In genomic region chr10:81556282-81556681, GRCm38 (mm10) we compare ENCODE assay signal across 13 mouse cellular contexts. TPM values are rescaled to one million over a fixed set of nuclear protein-coding genes. Genes with fewer than 3 reads are reported as not detected.
A peak's percentile ranks its signal among the peaks of the same experiment; 100 is the strongest.
DNase-seq lines count a peak whose midpoint lies in the region; ATAC-seq and TF ChIP-seq lines count a peak whose summit lies in the region.
"Had no signal": no experiment of that assay in that cellular context is flagged by ENCODE, and none has a peak within 500 bp of the region (broad histone marks: within the 10 kb centered on the region; RNA-seq: fewer than 3 reads in every experiment).

No protein-coding gene starts in this region.

- no peak for DNase-seq in heart, postnatal 0 days (ENCODE audit: low spot score)
- DNase-seq in heart, postnatal 25 days (ENCODE audit: low spot score): no peak
- no peak for DNase-seq in lung, postnatal 0 days (ENCODE audit: low spot score)
- DNase-seq in lung, postnatal 25 days (ENCODE audit: low spot score): no peak
- peak; percentile 35 for DNase-seq in MEL (ENCODE audit: low read depth, low spot score)
- DNase-seq in forebrain, embryonic 10.5 days (ENCODE audit: extremely low spot score, low spot score): no peak
- no peak for DNase-seq in frontal cortex, postnatal 25 days (ENCODE audit: low spot score in 2 of 2)
- DNase-seq: gastrocnemius, postnatal 10 days; kidney, postnatal 4 days; liver, embryonic 13.5 days had no signal

- no peak overlapping the region for H3K4me3 ChIP-seq in heart, postnatal 0 days (ENCODE audit: low read depth, low read length)
- no peak overlapping the region for H3K4me3 ChIP-seq in lung, postnatal 0 days (ENCODE audit: low read depth, low read length)
- H3K4me3 ChIP-seq in MEL (ENCODE audit: control insufficient read depth in 1 of 2, insufficient read depth in 1 of 2, low read depth in 2 of 2, low read length in 2 of 2): no peak overlapping the region
- no peak overlapping the region for H3K4me3 ChIP-seq in small intestine, adult 2 months (ENCODE audit: low read depth, low read length)
- H3K4me3 ChIP-seq in forebrain, embryonic 10.5 days: no peak overlapping the region
- H3K4me3 ChIP-seq: liver, embryonic 13.5 days; myocyte had no signal

- H3K9me3 ChIP-seq in heart, postnatal 0 days (replicated peaks; ENCODE audit: control insufficient read depth, low read length): no peaks in the 10 kb centered on the region
- no peaks in the 10 kb centered on the region for H3K9me3 ChIP-seq in lung, postnatal 0 days (ENCODE audit: low read length)
- H3K9me3 ChIP-seq in MEL (replicated peaks; ENCODE audit: insufficient read depth, low read length): no peaks in the 10 kb centered on the region
- peaks cover 4% of the 10 kb centered on the region; the same call in 1 of the 2 replicates for H3K9me3 ChIP-seq in forebrain, embryonic 10.5 days
- H3K9me3 ChIP-seq: liver, embryonic 13.5 days had no signal

- TF ChIP-seq CTCF in heart, postnatal 0 days (IDR thresholded peaks at IDR 0.05; ENCODE audit: low read depth): 0 out of 2 replicates have a peak, but pooled peaks have one; percentile 25
- TF ChIP-seq CTCF in lung, postnatal 0 days (IDR thresholded peaks at IDR 0.05): peak; percentile 57
- peak; percentile 49 to 81 (median 50) for TF ChIP-seq CTCF in MEL (IDR thresholded peaks at IDR 0.05 in 2 of 3, conservative IDR thresholded peaks at IDR 0.05 in 1 of 3; ENCODE audit: control insufficient read depth in 1 of 3, insufficient read depth in 1 of 3, low read depth in 2 of 3, low read length in 3 of 3, poor library complexity in 1 of 3, severe bottlenecking in 1 of 3)
- TF ChIP-seq CTCF in small intestine, adult 2 months (IDR thresholded peaks at IDR 0.05; ENCODE audit: extremely low read depth, insufficient read length, insufficient replicate concordance, low read depth, low read length): peak; percentile 48; the same call in 1 of the 2 replicates

- H3K27ac ChIP-seq in heart, postnatal 0 days (ENCODE audit: low read depth): no peak overlapping the region
- no peak overlapping the region for H3K27ac ChIP-seq in lung, postnatal 0 days (ENCODE audit: low read length)
- no peak overlapping the region for H3K27ac ChIP-seq in MEL (ENCODE audit: control insufficient read depth, low read depth, low read length)
- H3K27ac ChIP-seq in small intestine, adult 2 months (ENCODE audit: insufficient read depth, low read depth, low read length): no peak overlapping the region
- no peak overlapping the region for H3K27ac ChIP-seq in forebrain, embryonic 10.5 days
- H3K27ac ChIP-seq: liver, embryonic 13.5 days had no signal

- H3K36me3 ChIP-seq in heart, postnatal 0 days (replicated peaks; ENCODE audit: control insufficient read depth, insufficient read depth, low read length): no peaks in the 10 kb centered on the region
- no peaks in the 10 kb centered on the region for H3K36me3 ChIP-seq in lung, postnatal 0 days (ENCODE audit: insufficient read depth, low read length)
- H3K36me3 ChIP-seq in MEL (ENCODE audit: control insufficient read depth in 1 of 2, insufficient read depth in 2 of 2, low read length in 2 of 2): peaks cover 0 to 11% of the 10 kb centered on the region in 2 experiments; a peak in 2 of 4 replicates
- peaks cover 2% of the 10 kb centered on the region; the same call in 1 of the 2 replicates for H3K36me3 ChIP-seq in small intestine, adult 2 months (ENCODE audit: control insufficient read depth, insufficient read depth, low read length)
- peaks cover 6% of the 10 kb centered on the region for H3K36me3 ChIP-seq in forebrain, embryonic 10.5 days (replicated peaks)

- H3K4me2 ChIP-seq in heart, postnatal 0 days (ENCODE audit: low read depth, low read length): no peak overlapping the region
- no peak overlapping the region for H3K4me2 ChIP-seq in lung, postnatal 0 days (replicated peaks; ENCODE audit: low read depth, low read length)
- H3K4me2 ChIP-seq: liver, embryonic 13.5 days had no signal

- WGBS in heart, postnatal 0 days: 66% methylated on average over 3 of the region's 3 CpGs
- 67% methylated on average over 3 of the region's 3 CpGs for WGBS in lung, postnatal 0 days
- WGBS in small intestine, adult 2 months: 70% methylated on average over 3 of the region's 3 CpGs
- WGBS in forebrain, embryonic 10.5 days: 73% methylated on average over 3 of the region's 3 CpGs

- no peak for TF ChIP-seq POLR2A in MEL (IDR thresholded peaks at IDR 0.05; ENCODE audit: control insufficient read depth in 1 of 2, insufficient read depth in 1 of 2, low read depth in 1 of 2, low read length in 2 of 2, poor library complexity in 1 of 2)
- TF ChIP-seq POLR2A in small intestine, adult 2 months (IDR thresholded peaks at IDR 0.05; ENCODE audit: low read depth, low read length): no peak

- no peaks in the 10 kb centered on the region for H3K27me3 ChIP-seq in heart, postnatal 0 days (ENCODE audit: control insufficient read depth, insufficient read depth, low read length)
- no peaks in the 10 kb centered on the region for H3K27me3 ChIP-seq in lung, postnatal 0 days (replicated peaks; ENCODE audit: insufficient read depth, low read length)
- no peaks in the 10 kb centered on the region for H3K27me3 ChIP-seq in MEL (ENCODE audit: control insufficient read depth in 1 of 2, insufficient read depth in 2 of 2, low read length in 2 of 2)
- H3K27me3 ChIP-seq in small intestine, adult 2 months (ENCODE audit: control insufficient read depth, insufficient read depth, low read length): no peaks in the 10 kb centered on the region
- peaks cover 13% of the 10 kb centered on the region for H3K27me3 ChIP-seq in forebrain, embryonic 10.5 days (ENCODE audit: poor library complexity, severe bottlenecking)
- H3K27me3 ChIP-seq: liver, embryonic 13.5 days had no signal

- TF ChIP-seq RAD21 in MEL (IDR thresholded peaks at IDR 0.05; ENCODE audit: low read depth, low read length): no peak

- H3K4me1 ChIP-seq in heart, postnatal 0 days (ENCODE audit: control insufficient read depth, insufficient read depth): no peaks in the 10 kb centered on the region
- H3K4me1 ChIP-seq in lung, postnatal 0 days (ENCODE audit: insufficient read depth, low read depth, low read length): peaks cover 8% of the 10 kb centered on the region; the same call in 1 of the 2 replicates
- peaks cover 3 to 15% of the 10 kb centered on the region in 2 experiments; a peak in 3 of 4 replicates for H3K4me1 ChIP-seq in MEL (ENCODE audit: control insufficient read depth in 1 of 2, insufficient read depth in 2 of 2, low read length in 2 of 2)
- H3K4me1 ChIP-seq in small intestine, adult 2 months (ENCODE audit: control insufficient read depth, insufficient read depth, insufficient read length, low read length): peaks cover 10% of the 10 kb centered on the region
- H3K4me1 ChIP-seq in forebrain, embryonic 10.5 days: peaks cover 32% of the 10 kb centered on the region

- no peak for TF ChIP-seq EP300 in heart, postnatal 0 days (IDR thresholded peaks at IDR 0.05; ENCODE audit: low read depth)
- no peak for TF ChIP-seq EP300 in lung, postnatal 0 days (IDR thresholded peaks at IDR 0.05)
- TF ChIP-seq EP300 in MEL (IDR thresholded peaks at IDR 0.05; ENCODE audit: low read depth in 1 of 2, low read length in 2 of 2): no peak

- no peak for ATAC-seq in heart, postnatal 0 days (ENCODE audit: insufficient read depth, low read depth)
- ATAC-seq in lung, postnatal 0 days: no peak
- ATAC-seq: hindbrain, embryonic 16.5 days had no signal

- no peak overlapping the region for H3K9ac ChIP-seq in heart, postnatal 0 days (replicated peaks; ENCODE audit: low read depth, low read length)
- H3K9ac ChIP-seq in lung, postnatal 0 days (replicated peaks; ENCODE audit: low read depth): no peak overlapping the region
- no peak overlapping the region for H3K9ac ChIP-seq in MEL (ENCODE audit: control insufficient read depth, low read depth, low read length, poor library complexity, severe bottlenecking)
- H3K9ac ChIP-seq: liver, embryonic 13.5 days had no signal

- peaks cover 21% of the 10 kb centered on the region for H3K79me2 ChIP-seq in MEL (ENCODE audit: control insufficient read depth, insufficient read depth, low read length, poor library complexity)

- intact Hi-C loops in heart, postnatal 25 days (cut with DNase I): no loop called here

RNA-seq across cellular contexts. Expression of gene Aes, which starts 3.0 kb away (rescaled TPM):
- 851 and 870 TPM in 2 replicates for total RNA-seq in heart, postnatal 0 days (2014; rRNA removed; ENCODE audit: low replicate concordance)
- polyA plus RNA-seq in heart, postnatal 0 days (2015; fragmentation: Nextera tagmentation; extraction: Ambion mirVana): 765 and 767 TPM in 2 replicates
- 1,000 to 10,000 TPM; 1,086 to 1,128 TPM for total RNA-seq in heart, postnatal 25 days (2021)
- 467 and 473 TPM in 2 replicates for polyA plus RNA-seq in lung, postnatal 0 days (2015; fragmentation: Nextera tagmentation; extraction: Ambion mirVana)
- 170 and 197 TPM in 2 replicates for total RNA-seq in MEL (2012; rRNA removed)
- 100 to 1,000 TPM in 1 of 2 experiments, not detected in 1; 355 TPM for polyA plus RNA-seq in MEL (2012; ENCODE audit: insufficient read depth in 1 of 2, insufficient read length in 2 of 2, low read depth in 1 of 2, low replicate concordance in 2 of 2, missing spikeins in 1 of 2)
- 1,054 and 3,003 TPM in 2 replicates for polyA plus RNA-seq in small intestine, adult 2 months (2012; rRNA removed)
- polyA plus RNA-seq in forebrain, embryonic 10.5 days (2016; fragmentation: Nextera tagmentation; extraction: Ambion mirVana): 276 and 283 TPM in 2 replicates

RNA-seq across cellular contexts. Expression of gene Gna11, which starts 11.3 kb away (rescaled TPM):
- 68.2 and 83.9 TPM in 2 replicates for total RNA-seq in heart, postnatal 0 days (2014; rRNA removed; ENCODE audit: low replicate concordance)
- 50.1 and 52.4 TPM in 2 replicates for polyA plus RNA-seq in heart, postnatal 0 days (2015; fragmentation: Nextera tagmentation; extraction: Ambion mirVana)
- 10 to 100 TPM; 49.6 to 54.6 TPM for total RNA-seq in heart, postnatal 25 days (2021)
- 62.5 and 63.2 TPM in 2 replicates for polyA plus RNA-seq in lung, postnatal 0 days (2015; fragmentation: Nextera tagmentation; extraction: Ambion mirVana)
- 12.2 and 14.1 TPM in 2 replicates for total RNA-seq in MEL (2012; rRNA removed)
- polyA plus RNA-seq in MEL (2012; ENCODE audit: insufficient read depth in 1 of 2, insufficient read length in 2 of 2, low read depth in 1 of 2, low replicate concordance in 2 of 2, missing spikeins in 1 of 2): 10 to 100 TPM in 1 of 2 experiments, not detected in 1; 18.4 TPM
- 318 and 828 TPM in 2 replicates for polyA plus RNA-seq in small intestine, adult 2 months (2012; rRNA removed)
- 73.4 and 77.2 TPM in 2 replicates for polyA plus RNA-seq in forebrain, embryonic 10.5 days (2016; fragmentation: Nextera tagmentation; extraction: Ambion mirVana)

RNA-seq across cellular contexts. Expression of gene Tle2, which starts 18.1 kb away (rescaled TPM):
- 6.8 and 10.4 TPM in 2 replicates for total RNA-seq in heart, postnatal 0 days (2014; rRNA removed; ENCODE audit: low replicate concordance)
- polyA plus RNA-seq in heart, postnatal 0 days (2015; fragmentation: Nextera tagmentation; extraction: Ambion mirVana): 11.1 and 11.9 TPM in 2 replicates
- total RNA-seq in heart, postnatal 25 days (2021): 1 to 10 TPM; 8.4 to 9.7 TPM
- 29.9 and 37.0 TPM in 2 replicates for polyA plus RNA-seq in lung, postnatal 0 days (2015; fragmentation: Nextera tagmentation; extraction: Ambion mirVana)
- total RNA-seq in MEL (2012; rRNA removed): 0.19 and 0.75 TPM in 2 replicates
- polyA plus RNA-seq in MEL (2012; ENCODE audit: insufficient read depth in 1 of 2, insufficient read length in 2 of 2, low read depth in 1 of 2, low replicate concordance in 2 of 2, missing spikeins in 1 of 2): 1 to 10 TPM in 1 of 2 experiments, not detected in 1; 2.4 TPM
- 17.8 and 20.4 TPM in 2 replicates for polyA plus RNA-seq in small intestine, adult 2 months (2012; rRNA removed)
- polyA plus RNA-seq in forebrain, embryonic 10.5 days (2016; fragmentation: Nextera tagmentation; extraction: Ambion mirVana): 4.1 and 4.3 TPM in 2 replicates

RNA-seq across cellular contexts. Expression of gene Gna15, which starts 32.3 kb away (rescaled TPM):
- 0.35 TPM in 1 of 2 replicates, not detected in the other for total RNA-seq in heart, postnatal 0 days (2014; rRNA removed; ENCODE audit: low replicate concordance)
- 0.59 and 0.63 TPM in 2 replicates for polyA plus RNA-seq in heart, postnatal 0 days (2015; fragmentation: Nextera tagmentation; extraction: Ambion mirVana)
- 1 to 10 TPM in 1 of 2 experiments, under 1 TPM in 1; 0.81 to 1.0 TPM for total RNA-seq in heart, postnatal 25 days (2021)
- 4.2 and 4.6 TPM in 2 replicates for polyA plus RNA-seq in lung, postnatal 0 days (2015; fragmentation: Nextera tagmentation; extraction: Ambion mirVana)
- 28.2 and 33.0 TPM in 2 replicates for total RNA-seq in MEL (2012; rRNA removed)
- 100 to 1,000 TPM in 1 of 2 experiments, 10 to 100 TPM in 1; 23.0 to 142 TPM for polyA plus RNA-seq in MEL (2012; ENCODE audit: insufficient read depth in 1 of 2, insufficient read length in 2 of 2, low read depth in 1 of 2, low replicate concordance in 2 of 2, missing spikeins in 1 of 2)
- 1.5 and 3.0 TPM in 2 replicates for polyA plus RNA-seq in small intestine, adult 2 months (2012; rRNA removed)
- 0.84 and 1.1 TPM in 2 replicates for polyA plus RNA-seq in forebrain, embryonic 10.5 days (2016; fragmentation: Nextera tagmentation; extraction: Ambion mirVana)
- polyA plus RNA-seq: myocyte had no signal

RNA-seq across cellular contexts. Expression of gene Tle6, which starts 44.6 kb away (rescaled TPM):
- total RNA-seq in heart, postnatal 0 days (2014; rRNA removed; ENCODE audit: low replicate concordance): 18.6 and 41.4 TPM in 2 replicates
- 19.3 and 23.1 TPM in 2 replicates for polyA plus RNA-seq in heart, postnatal 0 days (2015; fragmentation: Nextera tagmentation; extraction: Ambion mirVana)
- total RNA-seq in heart, postnatal 25 days (2021): 1 to 10 TPM; 6.7 to 7.4 TPM
- polyA plus RNA-seq in lung, postnatal 0 days (2015; fragmentation: Nextera tagmentation; extraction: Ambion mirVana): 12.8 and 18.5 TPM in 2 replicates
- 16.9 and 17.3 TPM in 2 replicates for total RNA-seq in MEL (2012; rRNA removed)
- polyA plus RNA-seq in MEL (2012; ENCODE audit: insufficient read depth in 1 of 2, insufficient read length in 2 of 2, low read depth in 1 of 2, low replicate concordance in 2 of 2, missing spikeins in 1 of 2): 10 to 100 TPM in 1 of 2 experiments, not detected in 1; 31.9 TPM
- polyA plus RNA-seq in small intestine, adult 2 months (2012; rRNA removed): 7.3 and 34.4 TPM in 2 replicates
- 2.8 and 3.1 TPM in 2 replicates for polyA plus RNA-seq in forebrain, embryonic 10.5 days (2016; fragmentation: Nextera tagmentation; extraction: Ambion mirVana)
